Mouse (Mus musculus) testis, adult 2 months (tissue): ENCODE data around the gene Gm45208.

Experiments used
- CTCF ChIP-seq: fragments of 200-500 bp; IDR thresholded peaks from 2 replicates; pipeline ENCODE4 v1.5.1; 2012; ENCODE audit warnings: low read depth, mild to moderate bottlenecking, inconsistent platforms, low read length, moderate library complexity; ENCODE audit not compliant: control insufficient read depth, insufficient read depth, insufficient replicate concordance
- POLR2A ChIP-seq: fragments of 200-500 bp; IDR thresholded peaks from 2 replicates; pipeline ENCODE4 v1.6.1; 2012; ENCODE audit warnings: low read depth, mild to moderate bottlenecking, inconsistent platforms, low read length, moderate library complexity; ENCODE audit not compliant: control insufficient read depth

DNA sequence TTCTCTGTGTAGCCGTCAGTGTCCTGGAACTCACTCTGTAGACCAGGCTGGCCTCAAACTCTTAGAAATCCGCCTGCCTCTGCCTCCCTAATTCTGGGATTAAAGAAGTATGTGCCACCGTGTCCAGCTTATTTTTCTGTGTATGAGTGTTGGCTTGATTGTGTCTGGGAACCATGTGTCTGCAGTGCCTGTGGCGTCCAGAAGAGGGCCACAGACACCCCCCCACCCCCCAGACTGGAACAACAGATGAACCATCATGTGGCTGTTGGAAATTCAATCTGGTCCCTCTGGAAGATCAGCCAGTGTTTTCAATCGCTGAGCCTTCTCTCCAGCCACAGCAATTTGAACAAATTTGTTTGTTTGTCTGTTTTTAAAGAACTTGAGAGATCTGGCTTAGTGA lies 21.4 kb downstream of the Gm45208 start:
- TF ChIP-seq CTCF (no peak), POLR2A (no peak)
